Mouse (Mus musculus): ENCODE data around the gene Ablim2.

- TF ChIP-seq POLR2A (IDR thresholded peaks at IDR 0.05; ENCODE audit: control insufficient read depth, extremely low read depth, insufficient read depth, low read length, poor library complexity), result no peak
- no peak for TF ChIP-seq CTCF (IDR thresholded peaks at IDR 0.05; ENCODE audit: borderline replicate concordance, control insufficient read depth, extremely low read depth, insufficient read depth, low read length, poor library complexity)
Measured at GRCm38 (mm10) chr5:35727447-35727846, 30.2 kb upstream of the Ablim2 start.
